Mouse (Mus musculus) embryonic facial prominence, embryonic 11.5 days (tissue): Measurements from ENCODE around the gene Chst11. TPM values are rescaled to one million over a fixed set of nuclear protein-coding genes. Genes with fewer than 3 reads are reported as not detected.

Experiments used
- ATAC-seq: fragments of 200-750 bp; cut with Nextera tagmentation; replicated peaks from 2 replicates; pipeline ENCODE4 v1.8.0; 2017; ENCODE audit warnings: low read depth; ENCODE audit not compliant: insufficient number of reproducible peaks, low FRiP score, low TSS enrichment
- DNase-seq: peaks from one replicate; pipeline ENCODE4 v3.0.0-alpha.2; 2015; ENCODE audit warnings: low spot score
- H3K27ac ChIP-seq: fragments of 300-500 bp; sonication (generic); replicated peaks from 2 replicates; pipeline ENCODE4 v1.5.1; 2014; ENCODE audit warnings: mild to moderate bottlenecking, low read depth, low read length, control low read depth
- H3K27me3 ChIP-seq: fragments of 300-500 bp; sonication (generic); 2 replicates; pipeline ENCODE4 v1.6.1; 2014; ENCODE audit warnings: mild to moderate bottlenecking, low read length, moderate library complexity, mixed read lengths; ENCODE audit not compliant: control insufficient read depth, insufficient read depth
- H3K36me3 ChIP-seq: fragments of 300-500 bp; sonication (generic); replicated peaks from 2 replicates; pipeline ENCODE4 v1.6.1; 2014; ENCODE audit warnings: low read depth, mild to moderate bottlenecking, low read length, moderate library complexity, mixed read lengths; ENCODE audit not compliant: control insufficient read depth, insufficient read depth
- H3K4me1 ChIP-seq: fragments of 300-500 bp; sonication (generic); 2 replicates; pipeline ENCODE4 v1.6.1; 2014; ENCODE audit warnings: low read length, mixed read lengths; ENCODE audit not compliant: control insufficient read depth, insufficient read depth
- H3K4me2 ChIP-seq: fragments of 300-500 bp; sonication (generic); 2 replicates; pipeline ENCODE4 v1.6.1; 2014; ENCODE audit warnings: low read depth, mild to moderate bottlenecking, control low read depth, low read length, moderate library complexity
- H3K4me3 ChIP-seq: fragments of 300-500 bp; sonication (generic); 2 replicates; pipeline ENCODE4 v1.5.1; 2014; ENCODE audit warnings: low read depth, low read length, control low read depth
- H3K9ac ChIP-seq: fragments of 300-500 bp; sonication (generic); replicated peaks from 2 replicates; pipeline ENCODE4 v1.6.1; 2014; ENCODE audit warnings: mild to moderate bottlenecking, control low read depth, low read length
- H3K9me3 ChIP-seq: fragments of 300-500 bp; sonication (generic); replicated peaks from 2 replicates; pipeline ENCODE4 v1.6.1; 2016; ENCODE audit warnings: mild to moderate bottlenecking, low read length, inconsistent platforms, mixed read lengths; ENCODE audit not compliant: control insufficient read depth
- WGBS: fragments of 180-500 bp; shearing (Covaris S2); extraction: QIAGEN DNeasy Blood & Tissue Kit; methylation state at CpG from one replicate; pipeline ENCODE4 v1.1.7; 2014; 5-methylcytosine and 5-hydroxymethylcytosine counted together
- polyA plus RNA-seq: library from polyadenylated mRNA; unstranded; fragments of >200 nt; fragmentation: Nextera tagmentation; extraction: Ambion mirVana; gene quantifications from 2 replicates; pipeline ENCODE4 v1.2.1, GENCODE M21; 2014

Chst11 gene
- polyA plus RNA-seq, 1 experiment from 2014 or later: 2.1 TPM

DNA sequence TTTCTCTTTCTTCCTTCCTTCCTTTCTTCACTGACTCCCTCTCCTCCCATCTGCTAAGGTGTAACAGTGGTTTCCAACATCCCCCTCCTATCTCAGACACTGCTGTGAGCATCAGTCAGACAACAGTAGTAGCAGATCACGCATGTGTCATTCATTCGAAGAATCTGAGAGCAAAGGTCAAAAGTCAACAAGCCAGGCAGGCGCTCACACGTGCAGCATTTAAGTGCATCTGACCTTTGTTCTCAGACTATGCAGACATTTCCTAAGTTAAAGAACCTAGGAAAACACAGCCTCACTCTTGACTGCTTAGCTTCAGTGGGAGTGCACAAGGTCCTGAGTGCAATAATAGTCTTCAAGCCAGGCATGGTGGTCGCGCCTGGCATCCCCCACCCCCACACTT is 258.8 kb downstream of the Chst11 start:
- H3K27me3 ChIP-seq: no peaks in the 10 kb centered on the region
- ATAC-seq (no peak), DNase-seq (no peak)
- no peaks in the 10 kb centered on the region for H3K9me3 ChIP-seq
- H3K4me2 ChIP-seq: no peak overlapping the region
- 15% methylated on average over 6 of the region's 6 CpGs for WGBS
- no peak overlapping the region for H3K4me3 ChIP-seq
- H3K4me1 ChIP-seq: no peaks in the 10 kb centered on the region
- H3K36me3 ChIP-seq: no peaks in the 10 kb centered on the region
- H3K9ac ChIP-seq: no peak overlapping the region
- no peak overlapping the region for H3K27ac ChIP-seq

Other genes starting within 250 kb of the Chst11 start
- gene Nfyb, start 221.4 kb upstream of the Chst11 start, polyA plus RNA-seq: 71.8 and 104 TPM in 2 replicates
- gene Txnrd1, start 151.5 kb upstream of the Chst11 start, polyA plus RNA-seq: 180 and 185 TPM in 2 replicates
- 0.58 and 0.81 TPM in 2 replicates for gene Eid3, start 118.9 kb upstream of the Chst11 start, polyA plus RNA-seq